Mouse (Mus musculus): ENCODE results near the gene Senp6.

DNA sequence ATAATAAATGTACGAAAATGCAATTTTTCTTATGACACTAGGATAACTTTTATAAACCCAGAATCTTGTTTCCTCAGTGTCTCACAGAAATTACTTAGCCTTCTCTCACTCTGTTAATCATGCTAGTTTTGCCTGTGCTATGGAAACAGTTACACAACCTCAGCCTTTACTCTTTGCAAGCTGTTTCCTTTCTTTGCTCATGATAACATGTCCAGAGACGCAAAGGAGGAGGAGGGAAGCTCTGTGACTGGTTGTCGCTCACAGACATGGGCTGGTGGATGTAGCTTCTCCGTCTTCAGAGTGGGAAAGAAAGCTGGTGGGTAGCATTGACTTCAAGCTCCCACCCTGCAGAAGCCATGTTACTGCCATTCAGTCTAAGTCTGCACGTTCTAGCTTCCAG, 82.9 kb downstream of the Senp6 start:
- no peak for TF ChIP-seq CTCF (IDR thresholded peaks at IDR 0.05; ENCODE audit: borderline replicate concordance, extremely low read depth, insufficient read depth, insufficient read length)
- TF ChIP-seq POLR2A (IDR thresholded peaks at IDR 0.05; ENCODE audit: borderline replicate concordance, extremely low read depth, insufficient read depth, insufficient read length, poor library complexity, severe bottlenecking): no peak

Data from brain, embryonic 14.5 days (tissue).